Mouse (Mus musculus): ENCODE data around the gene Vmn1r212. TPM values are rescaled to one million over a fixed set of nuclear protein-coding genes. Genes with fewer than 3 reads are reported as not detected.
"Not testable (repeated sequence)": the region's sequence is repeated elsewhere in the genome, so short reads cannot be mapped to it uniquely, and the experiment has no call there.

Gene Vmn1r212
- total RNA-seq (2021) = not detected

GRCm38 (mm10) chr13:22884105-22884504, at the start of gene Vmn1r212:
TSS of gene Vmn1r212 (minus strand) at chr13:22884205.
- no peak for DNase-seq
- intact Hi-C loops (cut with DNase I) = no loop called here

GRCm38 (mm10) chr13:22879257-22879656, 4.7 kb downstream of the Vmn1r212 start:
- DNase-seq = no peak
- intact Hi-C loops (cut with DNase I) = no loop called here

- no peak for DNase-seq
- intact Hi-C loops (cut with DNase I) = no loop called here
These were observed 26.5 kb downstream of the Vmn1r212 start, which contains the start of gene Vmn1r211 for GRCm38 (mm10) chr13:22857461-22857860. TSS of gene Vmn1r211 (minus strand) at chr13:22857561.

GRCm38 (mm10) chr13:22854760-22855159, 29.2 kb downstream of the Vmn1r212 start:
- intact Hi-C loops (cut with DNase I) = no loop called here

GRCm38 (mm10) chr13:22846798-22847197, 37.2 kb downstream of the Vmn1r212 start:
- intact Hi-C loops (cut with DNase I) = no loop called here

More at GRCm38 (mm10) chr13:22854760-22855159, 29.2 kb downstream of the Vmn1r212 start:
- DNase-seq = no peak

GRCm38 (mm10) chr13:22844304-22844703, 39.7 kb downstream of the Vmn1r212 start:
- intact Hi-C loops (cut with DNase I) = not testable (repeated sequence)

More at GRCm38 (mm10) chr13:22846798-22847197, 37.2 kb downstream of the Vmn1r212 start:
- no peak for DNase-seq

More at GRCm38 (mm10) chr13:22844304-22844703, 39.7 kb downstream of the Vmn1r212 start:
- not testable (repeated sequence) for DNase-seq

Other genes starting within 250 kb of the Vmn1r212 start
- not detected for gene Vmn1r207-ps, start 154.6 kb downstream of the Vmn1r212 start, total RNA-seq (2021)
- gene Vmn1r208, start 106.8 kb downstream of the Vmn1r212 start, total RNA-seq (2021) = not detected
- not detected for gene Vmn1r209, start 74.5 kb downstream of the Vmn1r212 start, total RNA-seq (2021)
- not detected for gene Vmn1r210, start 52.9 kb downstream of the Vmn1r212 start, total RNA-seq (2021)
- not detected for gene Vmn1r211, start 26.6 kb downstream of the Vmn1r212 start, total RNA-seq (2021)
- not detected for gene Vmn1r213, start 123.5 kb upstream of the Vmn1r212 start, total RNA-seq (2021)
- gene Vmn1r214, start 146.2 kb upstream of the Vmn1r212 start, total RNA-seq (2021) = not detected
- not detected for gene Vmn1r215, start 183.8 kb upstream of the Vmn1r212 start, total RNA-seq (2021)
- not detected for gene Vmn1r217, start 234.0 kb upstream of the Vmn1r212 start, total RNA-seq (2021)
- gene Vmn1r218, start 248.9 kb upstream of the Vmn1r212 start, total RNA-seq (2021) = not detected

Measured in heart, postnatal 36 days (tissue).